Mouse (Mus musculus): ENCODE results near the gene Inpp4b.

The Inpp4b gene

DNA sequence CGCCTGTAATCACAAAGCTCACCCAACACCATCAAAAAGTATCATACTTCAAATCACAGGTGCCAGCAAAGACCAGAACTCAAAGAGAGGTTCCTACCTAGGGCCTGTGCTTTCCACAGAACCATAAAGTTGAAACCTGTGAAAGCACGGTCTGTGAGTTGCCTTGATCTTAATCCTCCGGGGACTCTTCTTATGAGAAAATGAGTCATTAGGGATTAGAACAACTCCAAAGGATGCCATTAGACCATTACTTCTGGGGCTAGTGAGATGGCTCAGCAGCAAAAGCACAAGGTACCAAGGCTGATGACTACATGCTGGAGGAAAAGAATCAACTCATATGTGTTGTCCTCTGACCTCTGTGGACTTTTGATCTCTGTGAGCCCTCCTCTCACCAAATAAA, 121.4 kb downstream of the Inpp4b start:
- DNase-seq (ENCODE audit: extremely low spot score, low spot score), result no peak

DNA sequence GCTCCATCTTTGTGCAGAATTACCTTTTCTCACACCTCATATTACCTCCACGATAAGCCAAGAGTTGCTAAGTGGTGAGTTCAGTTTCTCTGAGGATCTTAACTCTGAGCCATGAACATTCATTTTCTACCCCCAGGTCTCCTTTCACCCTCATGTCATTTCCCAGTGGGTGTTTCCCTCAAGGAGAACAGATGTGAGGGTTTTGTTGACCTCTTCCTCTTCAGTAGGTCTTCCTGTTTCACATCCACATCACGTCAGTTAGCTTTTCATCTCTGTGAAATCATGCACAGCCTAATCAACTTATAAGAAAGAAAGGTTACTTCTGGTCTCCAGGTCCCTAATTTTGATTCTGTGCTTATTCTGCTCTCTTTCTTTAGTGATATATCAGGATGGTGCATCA, 124.4 kb downstream of the Inpp4b start:
- no peak for DNase-seq (ENCODE audit: extremely low spot score, low spot score)

DNA sequence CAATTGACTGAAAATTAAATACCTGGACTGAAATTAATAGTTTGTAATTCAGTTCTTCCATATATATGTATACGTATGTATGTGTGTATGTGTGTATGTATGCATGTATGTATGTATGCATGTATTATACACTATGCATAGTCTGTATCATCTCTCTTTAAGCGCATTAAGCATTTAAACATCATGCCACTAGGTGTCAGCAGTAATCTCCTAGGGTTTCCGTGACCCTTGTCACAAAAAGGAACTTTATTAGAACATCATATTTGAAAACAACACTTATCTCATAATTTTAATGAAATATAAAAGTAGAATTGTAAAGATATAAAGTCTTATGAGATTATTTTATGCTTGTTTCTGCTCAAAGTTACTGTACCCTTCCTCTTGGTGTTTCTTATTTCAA, 136.3 kb downstream of the Inpp4b start:
- DNase-seq (ENCODE audit: extremely low spot score, low spot score), result no peak

DNA sequence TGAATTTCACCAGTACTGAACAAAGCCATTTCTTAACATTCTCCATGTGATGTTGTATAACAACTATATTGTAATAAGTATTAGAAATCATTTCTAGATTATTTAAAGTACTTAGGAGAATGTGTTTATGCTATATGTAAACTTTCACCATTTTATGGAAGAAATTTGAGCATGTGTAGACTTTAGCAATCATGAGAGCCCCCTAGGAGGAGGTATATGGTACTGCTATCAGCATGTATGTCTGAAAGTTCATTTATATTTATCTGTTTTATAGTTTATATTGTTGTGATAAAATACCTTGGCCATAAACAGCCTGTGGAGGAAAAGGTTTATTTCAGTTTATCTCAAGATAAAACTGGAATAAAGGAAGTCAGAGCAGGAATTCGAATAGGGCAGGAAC, 141.5 kb downstream of the Inpp4b start:
- no peak for DNase-seq (ENCODE audit: extremely low spot score, low spot score)

DNA sequence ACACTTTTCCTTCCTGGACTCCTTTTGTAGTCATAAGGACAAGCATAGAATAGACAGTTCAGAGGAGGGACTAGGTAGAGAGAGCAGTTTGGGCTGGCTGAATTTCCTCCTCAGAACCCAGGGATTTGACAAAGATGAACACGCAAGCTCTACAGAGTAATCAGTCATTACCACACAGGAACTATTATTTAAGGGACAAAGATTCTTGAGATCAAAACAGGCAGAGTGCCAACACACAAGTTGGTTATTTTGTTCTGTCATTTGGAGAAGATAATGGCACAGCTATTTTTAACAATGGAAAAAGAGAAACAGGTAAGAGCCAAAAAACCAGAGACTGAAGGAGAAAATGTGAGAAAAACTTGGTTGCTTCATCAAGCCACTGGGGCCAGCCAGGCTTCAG, 143.3 kb downstream of the Inpp4b start:
- DNase-seq (ENCODE audit: extremely low spot score, low spot score), result no peak

DNA sequence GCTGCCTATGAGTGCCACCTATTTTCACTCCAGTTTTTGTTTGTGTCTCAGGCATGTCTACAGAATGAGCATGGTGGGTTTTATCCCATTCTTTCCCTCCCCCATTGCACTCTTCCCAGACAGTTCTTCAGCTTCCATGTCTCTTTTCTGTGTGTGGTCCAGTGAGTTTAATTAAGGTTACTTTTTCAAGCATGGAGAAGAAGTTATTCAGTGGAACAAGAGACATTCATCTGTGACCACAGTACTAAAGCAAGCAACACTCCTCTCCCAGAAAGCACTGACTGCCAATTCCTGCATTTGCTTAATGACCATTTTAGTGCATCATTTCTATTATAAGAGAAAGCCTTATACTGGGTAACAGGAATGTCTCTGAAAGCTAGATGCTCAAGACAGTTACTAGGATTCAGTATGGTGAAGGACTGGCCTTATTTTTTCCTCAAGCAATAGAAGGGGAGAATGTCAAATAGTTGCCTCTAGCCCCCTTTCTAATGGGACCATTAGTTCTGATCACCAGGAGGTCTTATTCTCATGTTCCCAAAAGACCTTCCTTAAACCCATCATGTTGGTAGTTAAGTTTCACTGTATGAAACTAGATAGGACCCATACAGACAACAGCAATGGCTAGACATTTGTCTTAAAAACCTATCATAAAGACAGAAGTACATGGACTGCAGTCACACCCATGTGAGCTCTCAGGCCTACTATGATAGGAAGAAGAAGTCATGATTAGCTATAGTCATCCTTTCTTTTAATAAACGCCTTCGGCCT, 147.7 kb downstream of the Inpp4b start:
- no peak for DNase-seq (ENCODE audit: extremely low spot score, low spot score)

DNA sequence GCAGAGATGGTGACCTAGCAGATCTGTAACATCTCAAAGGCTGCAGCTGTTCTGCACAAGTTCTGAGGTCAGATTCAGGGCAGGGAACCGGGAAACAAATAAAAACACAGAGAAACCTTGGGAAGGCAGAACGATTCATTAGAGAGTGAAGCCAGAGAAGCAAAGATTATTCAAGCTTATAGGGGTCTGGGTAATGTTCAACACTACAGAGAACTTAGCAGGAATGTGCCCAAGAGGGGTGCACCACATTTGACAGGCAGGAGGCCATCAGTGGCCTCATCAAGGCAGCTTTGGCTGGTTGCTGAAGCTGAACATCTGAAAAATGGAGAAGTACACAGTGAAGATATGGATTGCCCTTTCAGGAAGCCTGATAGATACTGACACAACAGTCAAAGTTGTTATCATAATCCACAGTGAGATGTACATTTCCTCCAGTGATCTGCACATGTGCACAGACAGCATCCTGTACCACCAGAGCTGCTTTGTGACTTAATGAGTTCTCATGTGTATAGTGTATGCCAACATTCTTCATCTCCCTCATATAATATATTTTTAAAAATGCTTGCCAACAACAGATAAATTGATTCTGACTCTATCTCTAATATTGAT, 148.8 kb downstream of the Inpp4b start:
- no peak for DNase-seq (ENCODE audit: extremely low spot score, low spot score)

DNA sequence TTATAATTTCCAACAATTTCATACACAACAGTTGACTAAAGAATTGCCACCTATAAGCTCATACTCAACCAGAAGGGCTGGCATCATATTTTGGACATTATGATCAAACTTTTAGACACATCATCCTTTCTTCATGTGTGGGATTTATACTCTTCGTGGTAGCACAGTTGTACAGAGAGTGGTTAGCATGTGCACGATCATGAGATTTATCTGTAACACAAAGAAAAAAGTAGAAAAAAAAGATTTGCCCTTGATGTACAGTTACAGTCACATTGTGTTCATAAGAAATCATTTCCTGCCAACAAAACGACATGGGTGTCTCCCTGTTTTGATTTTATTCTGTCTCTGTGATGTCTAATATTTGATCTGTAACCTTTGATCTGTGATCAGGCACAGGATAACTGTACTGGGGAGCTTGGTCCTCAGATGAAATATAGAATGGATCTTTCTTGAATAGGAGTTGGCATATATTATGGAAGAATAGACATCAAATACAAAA, 149.4 kb downstream of the Inpp4b start:
- no peak for DNase-seq (ENCODE audit: extremely low spot score, low spot score)

DNA sequence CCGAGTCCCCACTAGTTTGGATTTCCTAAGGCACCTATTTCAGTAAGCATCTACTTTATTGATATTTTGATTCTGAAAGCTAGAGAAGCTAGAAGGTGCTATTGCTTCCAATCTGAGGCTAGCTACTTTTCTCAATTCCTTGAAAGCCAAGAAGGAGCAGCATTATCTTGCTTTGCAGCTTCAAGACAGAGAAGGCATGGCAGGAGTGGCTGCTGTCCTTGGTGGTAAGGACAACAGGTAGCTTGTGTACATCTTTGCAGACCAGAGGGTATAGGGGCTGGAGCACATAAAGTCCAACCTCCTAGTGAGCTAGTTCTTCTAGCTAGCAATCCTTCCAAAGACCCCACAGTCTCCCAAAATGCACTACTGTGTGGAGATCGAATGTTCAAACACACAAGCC, 152.5 kb downstream of the Inpp4b start:
- DNase-seq (ENCODE audit: extremely low spot score, low spot score), result no peak

DNA sequence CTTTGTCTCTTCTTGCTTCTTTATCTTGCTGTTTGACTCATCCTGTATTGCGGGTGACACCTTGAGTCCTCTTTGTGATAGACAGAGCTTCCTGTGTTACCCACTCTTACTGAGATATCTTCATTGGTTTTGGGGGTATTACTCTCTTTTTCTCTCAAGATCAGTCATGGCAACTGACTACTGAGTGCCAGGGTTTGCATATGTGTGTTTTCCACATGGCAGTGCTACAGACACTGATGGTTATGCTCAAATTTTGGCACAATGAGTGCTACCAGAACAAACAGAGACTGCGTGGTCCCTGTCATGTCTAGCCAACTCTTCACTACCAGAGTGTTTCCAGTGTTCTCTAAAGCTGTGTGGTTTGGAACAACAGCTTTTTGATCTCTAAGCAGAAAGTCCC, 155.3 kb downstream of the Inpp4b start:
- no peak for DNase-seq (ENCODE audit: extremely low spot score, low spot score)

DNA sequence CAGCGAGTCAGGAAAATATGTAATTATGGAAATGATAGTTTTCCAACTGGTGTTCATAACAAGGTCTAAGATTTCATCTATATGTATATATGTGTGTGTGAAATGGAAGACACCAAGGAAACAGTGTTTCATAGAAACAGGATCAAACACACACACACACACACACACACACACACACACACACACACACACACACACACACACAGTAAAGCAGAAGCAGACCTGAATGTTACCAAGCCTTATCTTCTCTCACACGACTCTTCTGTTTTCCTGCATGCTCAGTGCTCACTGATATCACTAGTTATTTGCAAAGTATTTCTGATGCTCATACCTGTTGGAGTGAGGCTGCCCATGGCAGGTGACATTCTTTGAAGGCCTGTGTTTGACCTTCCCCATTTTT, 159.9 kb downstream of the Inpp4b start:
- no peak for DNase-seq (ENCODE audit: extremely low spot score, low spot score)

DNA sequence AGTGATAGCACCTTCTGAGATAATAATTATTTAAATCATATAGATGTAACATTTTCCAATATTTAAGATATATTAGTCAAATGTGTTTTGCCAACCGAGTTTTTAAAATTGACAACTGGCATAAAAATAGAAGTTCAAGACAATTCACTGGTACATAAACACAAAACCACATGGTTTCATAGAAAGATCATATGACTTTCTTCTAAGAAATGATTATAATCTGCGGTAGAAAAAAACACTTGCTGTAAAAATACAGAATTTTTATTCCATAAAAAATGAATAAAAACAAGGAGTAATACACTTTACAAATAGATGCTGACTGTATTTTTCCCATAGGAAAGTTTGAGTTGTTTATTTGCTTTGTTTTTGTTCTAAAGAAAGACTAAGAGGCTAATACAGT, 160.6 kb downstream of the Inpp4b start:
- no peak for DNase-seq (ENCODE audit: extremely low spot score, low spot score)

DNA sequence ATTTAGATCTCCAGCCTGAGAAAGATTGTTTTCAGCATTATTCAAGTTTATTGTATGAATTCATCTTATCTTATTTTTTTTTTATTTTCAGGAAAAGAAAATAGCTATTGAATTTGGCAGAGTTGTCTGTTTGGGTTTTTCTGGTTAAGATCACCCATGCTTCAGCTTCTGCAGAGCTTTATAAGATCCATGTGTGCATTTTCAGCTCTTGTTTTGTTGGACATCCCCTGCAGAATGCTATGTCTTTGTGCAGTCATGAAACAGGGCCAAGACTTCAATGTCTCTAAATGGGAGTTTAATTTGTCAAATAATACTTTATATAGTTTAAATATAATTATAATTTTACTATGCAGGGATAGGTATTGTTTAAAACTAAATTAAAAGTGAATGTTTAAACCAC, 170.5 kb downstream of the Inpp4b start:
- no peak for DNase-seq (ENCODE audit: extremely low spot score, low spot score)

DNA sequence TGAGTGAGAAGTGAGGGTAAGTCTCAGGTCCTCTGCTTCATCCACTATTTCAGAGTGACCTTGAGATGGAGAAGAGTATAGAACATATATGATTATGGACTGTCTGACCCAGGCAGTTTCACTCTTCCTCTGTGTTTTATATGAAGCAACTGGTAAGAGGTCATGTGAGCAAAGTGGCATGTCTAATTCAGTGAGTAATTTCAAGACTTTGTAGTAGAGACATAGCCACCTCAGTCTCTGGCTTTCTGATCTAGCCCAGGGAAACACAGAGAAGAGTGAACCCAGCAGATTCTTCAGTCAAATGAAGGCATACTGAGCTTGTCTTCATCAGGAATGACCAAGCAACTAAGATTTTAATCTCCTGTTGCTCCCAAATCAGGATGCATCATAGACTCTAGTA, 172.1 kb downstream of the Inpp4b start:
- no peak for DNase-seq (ENCODE audit: extremely low spot score, low spot score)

DNA sequence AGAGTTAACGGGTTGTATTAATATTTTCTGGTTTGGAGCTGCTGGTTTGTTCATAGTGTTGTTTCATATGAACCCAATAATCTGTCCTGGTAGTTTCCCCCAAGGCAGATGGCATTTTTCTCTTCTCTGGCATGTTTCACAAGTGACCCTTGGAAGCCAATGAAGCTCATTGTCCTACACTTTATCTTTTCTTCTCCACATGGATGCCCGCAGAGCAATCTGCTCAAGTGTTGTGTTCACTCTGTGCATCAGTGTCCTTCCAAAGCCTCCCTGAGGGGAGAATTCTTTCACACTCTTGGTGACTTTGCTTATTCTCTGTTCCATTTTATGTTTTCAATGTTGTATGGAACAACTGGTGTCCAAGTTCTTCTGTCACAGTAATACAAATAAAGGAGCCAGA, 179.7 kb downstream of the Inpp4b start:
- DNase-seq (ENCODE audit: extremely low spot score, low spot score), result no peak

DNA sequence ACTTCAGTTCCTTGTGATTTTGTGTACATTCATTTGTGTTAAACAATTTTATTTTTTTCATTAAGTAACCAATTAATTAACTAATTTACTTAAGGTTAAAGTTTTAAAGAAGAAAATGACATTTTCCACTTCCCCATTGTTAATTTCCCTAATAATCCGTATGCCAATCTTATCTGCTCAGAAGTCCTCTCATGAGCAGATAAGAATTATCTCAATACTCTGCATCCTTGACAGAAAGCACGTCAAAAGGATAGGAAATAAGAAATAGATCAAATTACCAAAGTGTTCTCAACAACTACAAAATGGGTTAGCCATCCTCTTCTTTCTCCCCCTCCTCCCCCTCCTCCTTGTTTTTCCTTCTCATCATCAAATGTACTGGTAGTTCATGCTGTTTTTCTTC, 182.2 kb downstream of the Inpp4b start:
- no peak for DNase-seq (ENCODE audit: extremely low spot score, low spot score)

DNA sequence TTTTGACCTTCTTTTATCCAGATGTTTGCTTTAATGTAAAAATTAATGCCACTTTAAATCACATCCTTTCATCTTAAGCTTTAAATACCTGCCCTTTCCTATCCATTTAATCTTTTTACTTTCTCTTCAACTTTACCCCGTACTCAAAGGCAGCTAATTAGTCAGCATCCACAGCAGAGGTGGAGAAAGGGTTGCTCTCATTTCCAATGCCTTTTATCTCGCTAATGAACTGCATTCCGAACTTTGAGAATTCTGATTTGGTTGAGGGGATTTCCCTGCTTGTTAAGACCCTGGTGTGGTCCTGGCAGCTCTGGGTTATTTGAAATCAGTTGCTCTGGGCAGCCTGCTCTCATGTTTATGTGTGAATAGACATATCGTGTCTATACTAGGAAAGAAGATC, 185.3 kb downstream of the Inpp4b start:
- DNase-seq (ENCODE audit: extremely low spot score, low spot score), result no peak

DNA sequence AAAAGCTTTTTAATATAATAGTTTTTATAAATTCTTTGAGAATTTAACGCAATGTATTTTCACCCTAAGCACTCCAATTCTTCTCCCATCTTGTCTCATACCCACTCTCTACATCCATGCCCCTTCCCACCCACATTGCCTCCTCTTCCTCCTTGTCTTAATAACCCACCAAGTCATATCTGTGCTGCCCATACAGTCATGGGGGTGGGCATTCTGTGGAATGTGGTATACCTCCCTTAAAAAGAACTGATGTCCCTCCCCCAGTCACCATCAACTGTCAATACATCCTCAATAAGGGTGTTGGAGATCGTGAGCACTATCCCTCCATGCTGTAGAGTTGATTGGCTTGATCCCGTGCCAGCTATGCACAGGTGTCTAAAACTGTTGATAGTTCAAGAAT, 196.0 kb downstream of the Inpp4b start:
- no peak for DNase-seq (ENCODE audit: extremely low spot score, low spot score)

DNA sequence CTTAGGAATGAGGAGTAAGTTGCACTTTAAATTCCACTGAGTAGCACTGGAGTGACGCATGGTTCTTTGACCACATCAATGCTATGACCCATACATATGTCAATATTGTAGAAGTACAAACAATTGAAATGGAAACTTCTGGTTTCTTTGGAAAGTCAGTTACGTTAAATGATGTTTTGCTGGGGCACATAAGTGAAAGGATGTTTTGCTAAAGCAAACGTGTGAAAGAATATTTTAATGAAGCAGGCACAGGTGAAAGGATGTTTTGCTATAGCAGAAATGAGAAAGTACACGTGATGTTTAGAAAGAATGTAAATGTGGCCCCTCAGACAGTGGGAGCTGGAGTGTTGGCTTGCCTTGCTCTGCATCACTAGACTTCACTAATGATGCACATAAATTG, 216.2 kb downstream of the Inpp4b start:
- no peak for DNase-seq (ENCODE audit: extremely low spot score, low spot score)

DNA sequence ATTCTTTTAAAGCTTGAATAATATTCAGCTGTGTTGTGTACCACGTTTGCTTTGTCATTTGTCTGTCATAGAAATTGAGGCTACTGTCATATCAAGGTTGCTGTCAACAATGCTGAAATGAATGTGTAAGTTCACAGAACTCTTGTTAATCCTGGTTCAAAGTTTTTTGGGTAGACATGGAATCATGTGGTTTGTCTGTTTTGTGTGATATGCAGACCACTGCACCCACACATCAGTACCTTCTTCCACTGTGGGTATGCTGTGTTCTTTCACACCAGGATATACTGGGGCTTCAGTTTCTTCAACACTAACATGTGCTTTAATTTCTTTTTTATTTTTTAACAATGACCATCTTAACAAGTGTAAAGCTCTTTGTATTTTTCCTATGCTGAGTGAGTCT, 220.0 kb downstream of the Inpp4b start:
- no peak for DNase-seq (ENCODE audit: extremely low spot score, low spot score)

DNA sequence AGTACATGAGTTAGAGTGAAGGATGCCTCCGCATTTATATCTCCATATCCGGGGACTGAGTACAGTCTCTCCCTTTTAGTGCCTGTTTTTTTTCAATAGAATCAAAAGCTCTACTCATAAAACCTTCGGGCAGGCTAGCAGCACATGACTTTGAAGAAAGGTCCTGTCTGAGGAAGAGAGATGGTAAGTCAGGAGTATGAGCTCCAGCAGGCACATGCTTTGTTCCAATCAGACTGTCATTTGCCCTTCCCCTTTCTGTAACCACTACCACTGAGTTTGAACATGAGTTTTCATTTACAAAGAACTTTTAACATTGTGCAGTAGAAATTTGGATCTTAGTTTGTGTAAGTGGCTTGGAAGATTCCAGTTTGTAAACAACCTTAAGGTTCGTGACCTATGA, 223.1 kb downstream of the Inpp4b start:
- DNase-seq (ENCODE audit: extremely low spot score, low spot score), result no peak

DNA sequence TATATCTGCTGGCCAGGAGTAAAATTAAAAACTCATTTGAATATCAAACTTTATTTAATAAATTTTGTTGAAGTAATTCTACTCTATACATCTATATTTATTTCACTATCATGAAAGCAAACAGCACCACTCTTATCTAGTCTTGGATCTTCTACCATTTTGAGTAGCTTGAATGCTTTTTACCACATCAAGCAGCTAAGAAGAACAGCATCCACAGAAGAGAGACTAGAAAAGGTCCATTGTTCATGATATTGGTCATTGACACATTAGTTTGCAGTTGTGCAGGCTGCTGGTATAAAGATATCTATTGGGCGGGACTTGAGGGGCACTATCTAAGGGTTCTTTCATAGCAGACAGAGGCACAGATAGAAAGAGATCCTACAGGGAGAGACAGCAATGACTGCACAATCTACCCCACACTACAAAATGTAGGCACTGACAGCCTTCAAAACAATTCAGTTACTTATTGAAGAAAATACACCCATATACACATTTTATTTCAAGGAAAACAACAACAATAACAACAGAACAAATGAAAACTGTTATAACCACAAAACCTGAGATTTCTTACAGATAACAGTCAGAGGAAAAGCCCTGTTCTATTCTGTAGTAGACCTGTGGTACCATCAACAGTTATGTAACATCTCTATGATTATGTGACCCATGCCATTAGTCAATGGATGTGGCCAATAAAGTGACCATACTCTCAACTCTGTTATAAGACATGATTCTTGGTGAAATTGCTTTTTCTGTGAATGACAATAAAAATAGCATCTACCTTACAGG, 230.2 kb downstream of the Inpp4b start:
- DNase-seq (ENCODE audit: extremely low spot score, low spot score), result no peak

Data from neural tube, embryonic 10.5 days (tissue).